Mouse (Mus musculus) ES-Bruce4 (cell line): ENCODE data around the gene Zbtb7a. TPM values are rescaled to one million over a fixed set of nuclear protein-coding genes. Genes with fewer than 3 reads are reported as not detected.

Experiments
- H3K27ac ChIP-seq: 2 replicates; pipeline ENCODE4 v1.5.1; 2012; ENCODE audit warnings: low read length, inconsistent platforms; ENCODE audit not compliant: insufficient read depth
- H3K27me3 ChIP-seq: 2 replicates; pipeline ENCODE4 v1.6.1; 2012; ENCODE audit warnings: mild to moderate bottlenecking, low read length, inconsistent platforms; ENCODE audit not compliant: control insufficient read depth, poor library complexity, insufficient read depth, severe bottlenecking
- H3K36me3 ChIP-seq: 2 replicates; pipeline ENCODE4 v1.6.1; 2012; ENCODE audit warnings: inconsistent platforms, mild to moderate bottlenecking, low read length, moderate library complexity; ENCODE audit not compliant: control insufficient read depth, poor library complexity, insufficient read depth, severe bottlenecking
- H3K4me1 ChIP-seq: one replicate; pipeline ENCODE4 v1.8.1; 2011; ENCODE audit warnings: low read length; ENCODE audit not compliant: control insufficient read depth, insufficient read depth
- H3K4me3 ChIP-seq: 2 replicates; pipeline ENCODE4 v1.5.1; 2011; ENCODE audit warnings: low read depth, mild to moderate bottlenecking, low read length
- H3K9ac ChIP-seq: 2 replicates; pipeline ENCODE4 v1.6.1; 2012; ENCODE audit warnings: low read depth, mild to moderate bottlenecking, inconsistent platforms; ENCODE audit not compliant: poor library complexity, severe bottlenecking
- H3K9me3 ChIP-seq: replicated peaks from 2 replicates; pipeline ENCODE4 v1.6.1; 2012; ENCODE audit warnings: mild to moderate bottlenecking, low read length, inconsistent platforms; ENCODE audit not compliant: control insufficient read depth, poor library complexity, insufficient read depth, severe bottlenecking
- CTCF ChIP-seq: IDR thresholded peaks from one replicate; pipeline ENCODE4 v1.8.1; 2011; ENCODE audit warnings: low read depth, low read length
- EP300 ChIP-seq: IDR thresholded peaks from 2 replicates; pipeline ENCODE4 v1.6.1; 2011; ENCODE audit warnings: low read depth, low read length; ENCODE audit not compliant: insufficient read depth
- POLR2A ChIP-seq: IDR thresholded peaks from one replicate; pipeline ENCODE4 v1.8.1; 2011; ENCODE audit warnings: low read length; ENCODE audit not compliant: insufficient read depth
- polyA plus RNA-seq: library from polyadenylated mRNA; stranded (reverse); fragments of >200 nt; gene quantifications from 2 replicates; pipeline ENCODE4 v1.2.4, GENCODE M21; 2011; ENCODE audit warnings: low read depth; ENCODE audit not compliant: missing spikeins, insufficient read depth, insufficient read length

Gene Zbtb7a
- 12.6 and 14.4 TPM in 2 replicates for polyA plus RNA-seq

DNA sequence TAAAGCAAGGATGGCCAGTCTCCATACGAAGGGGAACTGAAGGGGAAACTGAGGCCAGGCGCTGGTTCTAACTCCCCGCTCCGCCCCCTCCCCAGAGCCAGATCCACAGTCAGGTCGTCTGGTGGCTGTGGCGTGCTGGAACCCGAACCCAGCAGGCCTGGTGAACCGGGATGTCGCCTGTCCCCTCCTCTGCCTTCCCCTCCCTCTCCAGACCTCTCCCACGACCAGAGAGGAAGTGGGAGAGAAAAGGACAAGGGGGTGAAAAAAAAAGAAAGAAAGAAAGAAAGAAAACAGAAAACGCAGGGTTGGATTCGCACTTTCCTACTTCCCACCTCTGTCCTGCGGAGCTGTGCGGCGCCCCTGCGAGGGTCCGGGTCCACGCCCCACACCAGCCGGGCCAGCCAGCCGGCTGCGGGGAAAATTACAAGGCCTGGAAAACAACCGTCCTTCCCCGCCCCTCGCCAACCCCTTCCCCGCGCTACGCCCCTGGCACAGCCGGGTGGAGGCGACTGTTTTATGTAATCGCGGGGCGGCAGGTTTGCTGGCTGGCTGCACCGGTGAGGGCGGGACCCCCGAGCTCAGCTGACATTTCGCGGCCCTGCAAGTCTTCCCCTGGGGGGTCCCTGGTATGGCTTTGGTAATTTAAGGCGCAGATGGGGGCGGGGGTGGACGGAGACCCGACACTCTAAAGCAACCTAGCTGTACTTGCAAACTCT is at the start of gene Zbtb7a:
Gene Zbtb7a (plus strand): TSS at position 255 of the 716 bp plus-strand sequence.
- peaks cover 4% of the 10 kb centered on the region for H3K4me1 ChIP-seq
- no peaks in the 10 kb centered on the region for H3K9me3 ChIP-seq
- no peak within 1 kb of the TSS for H3K27ac ChIP-seq
- H3K9ac ChIP-seq = peak within 1 kb of the TSS; percentile 99
- peak within 1 kb of the TSS; percentile 78 for H3K4me3 ChIP-seq
- no peaks in the 10 kb centered on the region for H3K36me3 ChIP-seq
- TF ChIP-seq EP300 (no peak), POLR2A (no peak), CTCF (no peak)
- no peaks in the 10 kb centered on the region for H3K27me3 ChIP-seq

DNA sequence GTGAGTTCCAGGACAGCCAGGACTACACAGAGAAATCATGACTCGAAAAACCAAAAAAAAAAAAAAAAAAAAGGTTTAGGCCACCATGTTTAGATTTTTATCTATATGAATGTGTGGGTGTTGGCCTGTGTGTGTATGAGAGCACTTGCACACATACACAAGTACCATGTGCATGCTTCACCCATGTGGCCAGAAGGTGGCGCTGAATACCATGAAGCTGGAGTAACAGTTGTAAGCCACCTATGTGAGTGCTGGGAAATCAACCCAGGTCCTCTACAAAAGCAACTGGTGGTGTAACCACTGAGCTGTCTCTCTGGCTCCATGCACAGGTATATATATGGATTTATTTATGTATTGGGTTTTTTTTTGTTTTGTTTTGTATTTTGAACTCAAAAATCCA is 48.0 kb upstream of the Zbtb7a start:
- Histone ChIP-seq H3K4me1 (no peaks in the 10 kb centered on the region), H3K27me3 (no peaks in the 10 kb centered on the region), H3K4me3 (no peak overlapping the region), H3K27ac (no peak overlapping the region), H3K9ac (no peak overlapping the region), H3K9me3 (no peaks in the 10 kb centered on the region), H3K36me3 (no peaks in the 10 kb centered on the region)
- TF ChIP-seq POLR2A (no peak), CTCF (peak; percentile 64)

DNA sequence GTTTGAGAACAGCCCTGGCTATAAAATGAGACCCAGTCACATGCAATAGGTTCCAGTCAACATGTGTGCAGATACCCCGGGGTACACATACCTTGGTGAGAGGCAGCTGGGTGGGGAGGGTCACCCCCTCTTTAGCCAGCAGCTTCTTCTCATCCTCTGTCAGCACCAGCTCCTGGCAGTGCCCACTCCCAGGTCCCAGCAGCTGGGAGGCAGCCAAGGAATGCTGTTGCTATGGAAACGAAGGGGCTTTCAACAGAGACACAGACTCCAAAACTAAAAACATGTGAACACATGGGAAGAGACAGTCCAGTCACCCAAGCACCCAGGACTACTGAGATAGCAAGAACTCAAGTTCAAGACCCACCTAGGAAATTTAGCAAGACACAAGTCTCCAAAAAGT is 45.8 kb upstream of the Zbtb7a start:
- no peak overlapping the region for H3K4me3 ChIP-seq
- H3K27me3 ChIP-seq = no peaks in the 10 kb centered on the region
- H3K4me1 ChIP-seq = no peaks in the 10 kb centered on the region
- no peak overlapping the region for H3K27ac ChIP-seq
- H3K36me3 ChIP-seq = no peaks in the 10 kb centered on the region
- no peaks in the 10 kb centered on the region for H3K9me3 ChIP-seq
- TF ChIP-seq POLR2A (no peak), EP300 (no peak), CTCF (no peak)
- no peak overlapping the region for H3K9ac ChIP-seq

DNA sequence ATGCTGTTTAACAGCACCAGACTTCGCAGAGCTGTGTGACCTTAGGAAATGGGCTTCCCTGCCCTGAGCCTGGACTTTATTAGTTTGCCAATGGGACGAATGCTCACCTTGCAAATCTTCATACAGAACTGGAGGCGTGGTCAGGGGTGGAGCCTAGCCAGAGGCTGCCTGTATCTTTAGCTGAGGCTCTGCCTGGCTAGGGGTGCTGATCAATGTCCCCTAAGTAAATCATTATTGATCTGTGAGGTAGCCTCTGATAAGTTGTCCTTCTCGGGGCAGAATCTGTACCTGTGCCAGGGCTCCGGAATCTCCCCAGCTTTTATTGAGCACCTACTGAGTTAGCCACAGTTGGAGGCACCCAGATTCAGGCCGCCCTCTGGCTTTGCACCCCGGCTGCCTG is 44.4 kb upstream of the Zbtb7a start:
- H3K27me3 ChIP-seq = no peaks in the 10 kb centered on the region
- H3K36me3 ChIP-seq = no peaks in the 10 kb centered on the region
- no peak overlapping the region for H3K4me3 ChIP-seq
- no peaks in the 10 kb centered on the region for H3K4me1 ChIP-seq
- no peak overlapping the region for H3K9ac ChIP-seq
- H3K27ac ChIP-seq = no peak overlapping the region
- H3K9me3 ChIP-seq = no peaks in the 10 kb centered on the region
- TF ChIP-seq CTCF (no peak), POLR2A (no peak), EP300 (no peak)

DNA sequence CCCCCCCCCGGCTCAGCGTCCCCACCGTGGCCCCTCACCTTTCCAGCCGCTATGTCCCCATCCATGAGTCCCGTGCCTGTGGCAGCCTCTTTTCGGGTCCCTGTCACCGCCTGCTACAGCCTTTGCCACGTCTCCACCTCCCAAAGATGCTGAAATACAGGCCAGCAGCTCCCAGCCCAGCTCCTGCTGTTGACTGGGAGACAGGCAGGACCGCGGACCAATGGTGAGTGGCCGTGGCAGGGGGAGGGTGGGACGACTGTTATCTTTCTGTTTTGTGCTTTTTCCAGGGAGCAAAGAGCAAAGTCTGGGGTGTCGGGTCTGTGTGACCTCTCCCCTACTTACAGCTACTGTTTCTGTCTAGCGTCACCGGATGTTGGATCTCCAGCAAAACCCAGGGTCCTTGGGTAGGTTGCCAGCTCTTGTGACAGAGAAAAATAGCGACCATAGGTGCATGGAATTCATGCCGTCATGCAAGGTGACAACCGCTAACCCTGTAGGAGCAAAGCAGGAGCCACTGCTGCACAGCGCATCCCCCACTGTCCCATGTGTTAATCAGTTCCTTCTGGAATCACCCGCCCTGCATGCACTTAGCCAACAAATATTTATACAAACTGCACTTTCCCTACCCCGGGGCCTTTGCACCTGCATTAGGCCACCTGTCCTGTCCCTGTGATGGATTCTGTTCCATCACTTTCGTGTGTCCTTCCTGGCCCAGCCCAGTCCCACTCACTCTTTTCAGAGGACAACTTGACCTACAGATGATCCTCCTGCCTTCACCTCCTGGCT is 42.4 kb upstream of the Zbtb7a start:
- no peaks in the 10 kb centered on the region for H3K9me3 ChIP-seq
- H3K9ac ChIP-seq = no peak overlapping the region
- H3K36me3 ChIP-seq = no peaks in the 10 kb centered on the region
- TF ChIP-seq EP300 = no peak
- TF ChIP-seq CTCF = no peak
- no peak for TF ChIP-seq POLR2A
- H3K27me3 ChIP-seq = no peaks in the 10 kb centered on the region
- no peak overlapping the region for H3K27ac ChIP-seq
- no peak overlapping the region for H3K4me3 ChIP-seq
- H3K4me1 ChIP-seq = no peaks in the 10 kb centered on the region
